Mouse (Mus musculus): ENCODE measurements around the gene Msl3. TPM values are rescaled to one million over a fixed set of nuclear protein-coding genes. Genes with fewer than 3 reads are reported as not detected.

Msl3 gene
- polyA plus RNA-seq (2012; rRNA removed; ENCODE audit: low replicate concordance) = 11.2 and 17.9 TPM in 2 replicates

DNA sequence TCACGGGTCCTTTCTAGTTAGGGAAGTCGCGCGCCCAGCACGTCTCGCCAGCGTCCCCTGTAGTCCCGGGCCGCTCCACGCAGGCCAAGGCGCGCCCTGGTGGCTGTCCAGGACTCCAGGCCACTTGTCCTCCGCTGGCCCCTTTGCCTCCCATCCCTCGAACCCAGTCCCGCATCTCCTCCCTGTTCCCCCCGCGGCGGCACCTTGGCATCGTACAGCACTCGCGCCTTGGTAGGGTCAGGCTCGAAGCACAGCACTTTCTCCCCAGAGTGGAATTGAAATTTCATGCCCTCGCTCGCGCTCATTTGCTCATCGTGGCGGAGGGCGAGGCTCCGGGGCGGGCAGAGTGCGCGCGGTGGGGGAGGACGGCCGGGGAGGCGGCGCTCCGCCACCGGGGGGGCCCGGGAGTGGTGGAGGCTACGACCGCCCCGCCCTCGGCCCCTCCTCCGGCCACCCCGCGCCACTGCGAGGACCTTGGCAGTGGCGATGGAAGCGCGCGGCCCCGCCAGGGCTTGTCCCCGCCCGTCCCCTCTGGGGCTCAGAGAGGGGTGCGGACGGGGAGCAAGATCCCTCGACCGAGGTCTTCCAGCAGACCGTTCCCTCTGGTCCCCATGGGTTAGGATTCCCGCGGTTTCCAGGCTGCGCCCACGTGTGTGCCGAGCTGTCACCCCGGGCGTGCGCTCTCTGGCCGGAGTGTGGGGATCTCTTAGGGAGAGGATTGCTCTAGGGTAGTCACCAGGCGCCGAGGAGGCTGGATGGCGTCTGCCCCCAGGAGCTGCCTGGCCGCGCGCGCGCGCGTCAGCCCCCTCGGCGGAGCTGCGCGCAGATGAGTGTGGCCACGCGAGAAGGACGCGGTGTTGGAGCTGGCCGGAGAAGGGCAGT, at the start of gene Msl3:
Gene Msl3, minus strand, starts transcription at position 374 of the 882 bp plus-strand sequence.

Other genes starting within 250 kb of the Msl3 start
- 0.04 and 0.06 TPM in 2 replicates for gene Frmpd4, start 96.7 kb downstream of the Msl3 start, polyA plus RNA-seq (2012; rRNA removed; ENCODE audit: low replicate concordance)
- gene Arhgap6, start 121.2 kb upstream of the Msl3 start, polyA plus RNA-seq (2012; rRNA removed; ENCODE audit: low replicate concordance) = 4.5 and 4.6 TPM in 2 replicates